Mouse (Mus musculus): ENCODE measurements around the gene Atp6v0a4.

GRCm38 (mm10) chr6:38096961-38097370 is 27.4 kb downstream of the Atp6v0a4 start:
- TF ChIP-seq CTCF (IDR thresholded peaks at IDR 0.05; ENCODE audit: insufficient read depth, low read depth, low read length), result no peak
- no peak for TF ChIP-seq POLR2A (IDR thresholded peaks at IDR 0.05; ENCODE audit: insufficient read depth, low read depth, low read length)
